Mouse (Mus musculus) kidney, postnatal 10 days (tissue): ENCODE measurements at regions not wholly inside any gene's neighbourhood (a gene's known extent, or its start where the extent isn't known, plus 50 kb on each side); places are given as distances from the start of the nearest gene placed in this dataset.

Experiments used
- DNase-seq: peaks from one replicate; pipeline ENCODE4 v3.0.0; 2021; ENCODE audit warnings: mixed read lengths

DNA sequence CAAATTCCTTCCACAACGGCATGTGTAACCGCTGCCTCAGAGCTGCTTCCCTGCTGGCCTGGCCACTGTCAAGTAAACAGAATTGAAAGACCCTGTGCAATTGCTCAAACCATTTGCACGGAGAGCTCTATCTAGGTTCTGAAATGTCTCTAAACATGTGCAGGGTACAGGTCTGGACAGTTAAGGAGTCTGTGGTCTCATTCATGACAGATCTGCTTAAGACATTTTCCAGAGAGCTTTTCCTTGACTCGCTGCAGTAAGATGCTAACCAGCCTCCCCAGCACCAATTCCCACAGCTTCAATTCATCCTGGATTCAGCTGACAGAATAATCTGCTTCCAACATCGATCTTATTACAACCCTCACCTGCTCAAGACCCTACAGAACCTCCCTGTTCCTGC, 235.1 kb upstream of the Mpped2 start:
- DNase-seq = no peak

DNA sequence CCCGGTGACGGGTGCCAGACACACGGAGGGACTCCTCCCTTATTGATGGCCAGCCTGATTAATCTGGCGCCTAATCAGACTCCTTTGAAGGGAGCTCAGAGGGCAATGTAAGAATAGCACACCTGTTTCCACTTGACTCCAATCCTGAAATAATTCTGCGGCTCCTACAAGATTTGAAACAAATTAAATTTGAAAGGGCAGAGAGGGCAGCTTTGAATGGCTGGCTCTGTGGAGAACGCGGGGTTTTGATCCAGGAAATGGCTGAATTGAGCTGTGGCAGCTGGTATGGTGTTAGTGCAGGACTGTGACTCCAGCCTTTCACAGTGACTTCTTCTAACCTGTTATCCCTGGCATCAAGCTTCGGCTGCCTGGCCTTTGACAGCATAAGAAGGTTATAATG, 232.0 kb upstream of the Mpped2 start:
- no peak for DNase-seq

DNA sequence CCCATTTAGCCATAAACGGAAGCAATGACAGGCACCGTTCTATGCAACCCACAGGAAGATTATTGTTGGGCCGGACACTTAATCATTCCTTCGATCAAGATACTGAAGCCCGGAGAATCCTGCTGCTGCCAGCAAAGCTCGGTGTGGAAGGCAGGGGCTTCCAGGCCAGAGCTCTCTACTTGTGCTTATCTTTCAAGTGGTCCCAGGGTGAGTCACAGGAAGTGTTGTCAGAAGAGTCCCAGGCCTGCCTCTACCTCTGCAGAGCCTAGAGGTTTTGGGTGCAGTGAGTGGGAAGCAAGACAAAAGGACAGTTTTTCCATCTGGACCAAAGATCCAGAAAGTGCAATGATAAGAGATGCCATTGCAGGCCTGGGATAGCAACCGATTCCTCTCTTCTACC, 231.6 kb upstream of the Mpped2 start:
- DNase-seq = no peak

DNA sequence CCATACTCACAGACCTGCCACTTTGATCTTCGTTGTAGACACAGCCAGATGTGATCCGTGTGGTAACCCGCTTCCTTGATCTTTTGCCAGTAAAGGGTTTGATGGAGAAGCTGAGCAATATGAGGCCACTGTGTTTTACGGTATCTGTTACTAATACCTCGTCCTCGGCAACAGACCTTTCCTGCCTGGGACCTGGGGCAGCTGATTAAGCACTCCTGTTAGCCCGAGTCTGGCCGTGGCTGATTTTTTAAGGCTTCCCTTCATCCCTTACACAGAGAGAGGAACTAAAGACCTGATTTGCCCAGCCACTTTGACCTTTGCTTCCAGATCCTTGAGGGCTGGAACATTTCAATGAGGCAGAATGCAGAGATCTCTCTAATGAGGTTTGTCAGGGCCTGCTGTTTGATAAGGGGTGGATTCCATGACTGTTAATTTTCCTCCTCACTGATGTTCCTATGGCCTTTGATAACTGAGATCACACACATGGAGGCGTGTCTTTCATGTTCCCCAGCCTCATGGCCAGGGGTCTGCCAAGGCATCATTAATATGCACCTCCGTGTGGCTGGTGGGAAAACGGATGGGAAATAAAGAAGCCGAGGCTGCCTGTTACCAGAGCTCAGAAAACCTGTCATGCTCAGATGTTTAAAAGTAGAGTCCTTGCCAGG, 231.0 kb upstream of the Mpped2 start:
- no peak for DNase-seq

DNA sequence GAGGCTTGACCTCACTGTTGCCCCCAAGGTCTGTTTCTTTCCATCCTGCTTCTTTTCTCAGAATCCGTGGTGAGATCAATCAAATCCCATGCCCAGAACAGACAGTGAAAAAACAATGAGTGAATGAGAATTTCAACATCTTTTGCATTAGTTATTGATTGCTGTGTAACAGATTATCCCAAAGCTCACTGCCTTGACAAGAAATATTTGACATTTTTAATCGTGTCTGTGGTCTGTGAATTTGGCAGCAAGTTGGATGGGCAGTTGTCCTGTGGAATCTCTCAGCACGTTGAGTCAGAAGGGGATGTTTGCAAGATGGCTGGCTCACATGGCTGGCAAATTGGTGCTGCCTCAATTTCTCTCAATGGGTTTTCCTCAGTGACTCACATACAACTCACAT, 228.0 kb upstream of the Mpped2 start:
- DNase-seq = no peak

DNA sequence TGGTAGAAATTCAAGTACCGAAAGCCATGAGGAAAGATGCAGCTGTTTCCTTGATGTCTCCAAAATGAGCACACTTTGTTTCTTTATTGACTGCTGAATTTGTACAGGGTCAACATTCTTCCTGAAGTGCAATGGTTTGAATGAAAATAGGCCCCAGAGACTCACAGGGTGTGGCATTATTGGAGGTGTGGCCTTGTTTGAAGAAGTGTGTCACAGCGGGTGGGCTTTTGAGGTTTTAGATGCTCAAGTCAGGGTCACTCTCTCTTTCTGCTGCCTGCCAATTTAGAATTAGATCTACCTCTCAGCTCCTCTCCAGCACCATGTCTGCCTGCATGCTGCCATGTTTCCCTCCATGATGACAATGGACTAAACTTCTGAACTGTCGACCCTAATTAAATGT, 227.2 kb upstream of the Mpped2 start:
- no peak for DNase-seq

DNA sequence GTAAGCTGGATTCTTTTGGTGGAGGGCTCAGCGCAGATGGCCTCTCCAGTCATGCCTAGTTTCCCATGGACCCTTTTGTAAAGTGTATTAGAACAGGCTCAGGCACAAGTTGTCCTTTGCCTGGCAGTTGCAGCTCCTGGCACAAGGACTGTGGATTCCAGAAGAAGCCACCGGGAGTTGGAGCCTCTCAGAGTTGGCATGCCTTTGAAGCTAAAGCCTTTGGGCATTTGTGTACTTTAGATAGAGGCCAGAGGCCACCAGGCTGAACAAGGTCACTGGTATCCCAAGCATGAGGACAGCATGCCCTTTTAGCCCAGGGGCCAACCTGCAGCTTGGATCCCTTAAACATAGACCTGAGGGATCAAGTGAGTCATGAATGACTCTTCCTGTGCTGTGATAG, 223.9 kb upstream of the Mpped2 start:
- DNase-seq = no peak

DNA sequence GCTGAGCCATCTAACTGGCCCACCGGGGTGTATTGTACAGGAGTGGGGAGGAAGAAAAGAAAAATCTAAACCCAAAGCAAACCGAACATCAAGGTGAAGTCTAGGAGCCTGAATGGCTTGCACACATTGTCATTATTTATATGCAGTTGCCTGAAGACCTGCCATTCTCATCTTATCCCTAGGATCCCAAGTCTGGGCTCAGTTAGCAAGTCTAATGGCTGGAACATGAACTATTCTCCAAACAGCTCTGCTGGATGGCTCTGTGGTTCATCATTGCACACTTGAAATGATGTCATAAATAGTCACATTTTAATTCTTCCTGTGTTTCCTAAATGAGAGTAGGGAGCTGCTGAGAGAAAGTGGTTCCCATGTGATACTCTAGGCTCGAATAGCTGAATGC, 219.6 kb upstream of the Mpped2 start:
- no peak for DNase-seq

DNA sequence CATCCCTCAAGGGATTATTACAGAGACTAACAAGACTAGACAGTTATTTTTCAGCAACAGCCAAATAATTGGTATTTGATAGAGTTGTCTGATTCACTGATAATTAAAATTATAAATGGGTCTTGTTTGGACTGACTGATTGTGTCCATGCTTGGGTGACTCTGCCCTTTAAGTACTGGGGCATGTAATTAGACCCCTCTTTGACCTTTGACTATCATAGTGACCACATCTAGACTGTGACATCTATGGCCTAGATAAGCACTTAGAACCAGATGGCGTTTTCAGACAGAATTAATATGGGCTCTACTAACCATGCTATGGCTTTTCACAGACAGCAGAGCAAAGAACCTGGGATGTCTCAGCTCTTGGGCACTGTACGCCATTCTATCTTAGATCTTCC, 215.1 kb upstream of the Mpped2 start:
- DNase-seq = no peak

DNA sequence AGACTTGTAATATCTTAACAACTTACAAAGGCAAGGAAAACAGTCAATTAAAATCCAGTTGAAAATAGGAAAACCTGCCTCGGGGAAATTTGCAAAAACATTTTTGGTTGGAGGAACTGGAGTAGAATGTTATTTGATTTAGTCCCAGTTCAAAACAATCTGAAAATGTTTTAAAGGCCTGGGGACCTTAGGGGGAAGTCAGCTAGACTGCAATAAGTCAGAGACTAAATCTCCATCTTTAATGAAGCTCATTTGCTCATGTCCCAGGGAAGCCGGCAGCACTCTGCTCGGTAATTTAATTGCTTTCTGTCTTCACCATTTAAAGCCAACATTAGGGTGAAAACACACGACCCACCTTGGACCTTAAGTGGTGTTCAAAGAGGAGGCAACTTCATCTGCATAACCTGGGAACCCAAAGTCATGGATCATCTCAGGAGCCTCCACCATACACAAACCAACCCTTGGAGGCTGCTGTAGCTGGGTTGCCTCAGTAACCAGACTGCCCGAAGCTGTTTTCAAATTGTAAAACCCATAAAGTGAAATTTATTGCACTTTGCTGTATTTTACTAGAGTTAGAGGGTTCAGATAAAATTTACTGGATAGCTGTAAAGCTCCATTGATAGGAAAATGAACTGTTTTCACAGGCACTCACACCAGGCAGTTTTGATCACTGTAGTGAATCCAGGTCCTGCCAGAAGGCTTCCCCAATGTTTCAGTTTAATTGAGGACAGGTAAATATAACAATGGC, 205.6 kb upstream of the Mpped2 start:
- no peak for DNase-seq

DNA sequence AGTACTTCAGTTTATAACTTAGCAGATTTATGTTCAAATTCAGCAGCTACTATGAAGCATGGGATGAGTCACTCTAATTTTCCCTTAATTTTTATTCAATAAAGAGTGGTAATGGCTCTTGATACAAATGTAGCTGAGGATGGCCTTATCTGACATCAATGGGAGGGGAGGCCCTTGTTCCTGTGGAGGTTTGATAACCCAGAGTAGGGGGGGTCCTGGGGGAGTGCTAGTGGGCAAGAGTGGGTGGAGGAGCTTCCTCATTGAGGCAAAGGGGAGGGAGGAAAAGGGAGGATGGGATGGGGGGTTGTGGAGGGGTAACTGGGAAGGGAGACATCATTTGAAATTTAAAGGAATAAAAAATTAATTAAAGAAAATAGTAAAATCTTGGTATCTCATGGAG, 194.3 kb upstream of the Mpped2 start:
- DNase-seq = no peak

DNA sequence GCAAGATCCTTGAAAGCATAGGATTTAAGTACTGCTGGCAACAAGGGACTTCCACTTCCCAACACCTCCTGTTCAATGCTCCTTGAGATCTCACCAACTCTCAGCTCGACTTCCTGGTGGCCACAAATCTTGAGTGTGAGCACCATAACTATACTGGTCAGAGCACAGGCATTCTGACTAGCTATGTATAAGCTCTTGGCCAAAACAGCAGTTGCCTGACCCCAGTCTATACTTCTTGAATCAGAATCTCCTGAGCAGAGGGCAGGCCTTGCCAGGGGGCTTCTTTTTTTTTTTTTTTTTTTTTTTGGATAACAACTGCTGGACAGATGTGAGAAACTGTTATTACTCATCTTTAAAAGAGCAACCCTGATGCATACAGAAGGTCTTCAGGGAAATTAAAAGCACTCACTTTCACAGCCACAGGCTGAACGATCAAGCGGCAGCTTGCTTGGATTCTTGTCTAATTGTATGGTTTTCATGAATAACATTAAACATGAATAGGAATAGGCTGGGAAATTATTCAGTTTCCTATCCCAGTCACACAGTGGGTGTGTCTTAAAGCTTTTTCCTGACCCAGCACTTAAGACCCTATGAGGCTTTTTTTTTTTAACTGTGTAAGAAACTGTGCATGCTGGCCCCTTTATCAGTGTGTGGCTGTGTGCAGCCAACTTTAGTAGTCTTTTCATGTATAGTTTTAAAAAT, 193.7 kb upstream of the Mpped2 start:
- no peak for DNase-seq

DNA sequence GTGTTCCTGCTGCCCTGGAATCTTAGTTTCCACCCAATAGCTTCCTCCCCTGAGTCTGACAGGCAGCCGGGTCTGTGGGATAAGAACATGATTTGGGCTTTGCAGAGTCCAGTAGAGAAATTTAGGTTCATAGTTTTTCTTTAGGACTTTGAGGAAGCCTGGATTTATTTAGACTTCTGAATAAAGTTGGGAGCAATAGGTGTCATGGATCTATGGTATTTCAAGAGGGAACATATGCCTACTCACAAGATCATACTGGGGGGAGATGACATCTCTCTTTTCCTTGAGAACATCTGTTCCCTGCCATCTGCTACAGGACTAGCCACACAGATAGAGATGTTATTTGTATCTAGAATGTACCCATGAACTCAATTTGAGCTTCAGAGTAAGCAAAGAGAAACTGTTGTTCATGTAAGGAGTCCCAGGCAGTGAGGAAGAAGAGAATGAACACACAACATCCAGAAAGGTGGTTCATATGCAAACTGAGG, 188.1 kb upstream of the Mpped2 start:
- no peak for DNase-seq

DNA sequence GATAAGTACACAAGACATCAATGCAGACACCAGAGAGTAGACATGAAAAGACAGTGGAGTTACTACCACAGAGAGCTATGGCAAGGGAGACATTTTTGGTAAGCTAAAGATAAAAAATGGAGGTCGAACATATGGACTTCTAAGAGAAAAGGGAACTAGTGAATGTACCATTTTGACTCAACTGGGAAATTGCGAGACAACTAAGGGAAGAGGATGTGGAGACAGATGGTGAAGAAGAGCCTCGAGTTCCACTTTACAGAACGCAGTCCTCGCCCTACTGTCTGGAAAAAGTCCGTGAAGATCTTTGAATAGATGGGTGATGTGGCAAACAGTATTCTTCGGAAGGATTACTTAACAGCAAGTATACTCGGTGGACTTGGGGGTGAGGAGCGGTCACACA, 181.2 kb upstream of the Mpped2 start:
- DNase-seq = no peak

DNA sequence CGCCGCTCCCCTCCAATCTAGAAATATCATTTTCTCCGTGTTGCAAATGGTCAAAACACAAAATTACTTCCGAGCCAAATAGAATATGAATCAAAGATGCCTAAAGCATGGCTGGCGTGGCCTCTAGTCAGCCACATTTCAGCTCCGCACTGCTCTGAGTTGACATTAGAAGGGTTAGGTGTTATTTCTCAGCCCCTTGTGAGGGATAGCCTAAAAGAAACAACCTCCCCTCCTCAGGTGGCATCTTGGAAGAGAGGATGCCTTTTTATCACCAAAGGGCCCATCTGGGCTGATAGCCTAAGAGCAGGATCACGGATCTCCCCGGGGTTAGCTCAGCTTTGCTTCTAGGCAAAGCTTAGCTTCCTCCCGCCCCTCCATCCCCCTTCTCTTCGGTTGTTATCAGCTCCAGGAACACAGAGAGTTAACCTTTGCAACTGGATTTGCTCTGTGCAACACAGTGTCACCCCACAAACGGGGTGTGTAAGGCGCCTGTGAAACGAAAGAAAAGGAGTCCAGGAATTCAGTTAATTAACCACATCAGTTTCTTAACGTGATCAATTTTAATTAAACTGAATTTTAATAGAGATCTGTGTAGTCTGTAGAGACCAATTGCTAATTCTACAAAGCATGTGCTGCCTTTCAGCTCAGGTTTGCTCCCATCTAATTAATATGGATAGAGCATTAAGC, 180.6 kb upstream of the Mpped2 start:
- DNase-seq = no peak

DNA sequence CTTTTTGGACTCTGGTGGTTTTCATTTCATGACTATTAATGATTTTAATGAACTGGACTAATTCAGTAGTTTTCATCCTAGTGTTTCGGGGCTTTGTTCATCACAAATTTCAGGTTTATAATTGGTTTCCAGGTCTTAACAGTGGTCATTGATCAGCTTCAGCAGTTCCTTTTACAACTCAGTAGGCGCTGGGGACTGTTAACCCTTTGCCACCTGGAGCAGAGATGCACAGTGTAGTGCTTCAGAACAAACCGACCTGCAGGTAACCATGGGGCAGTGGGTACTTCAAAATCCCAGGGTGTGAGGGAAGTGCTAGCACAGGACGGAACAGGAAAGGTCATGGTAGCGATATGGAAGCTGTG, 180.1 kb upstream of the Mpped2 start:
- DNase-seq = no peak

DNA sequence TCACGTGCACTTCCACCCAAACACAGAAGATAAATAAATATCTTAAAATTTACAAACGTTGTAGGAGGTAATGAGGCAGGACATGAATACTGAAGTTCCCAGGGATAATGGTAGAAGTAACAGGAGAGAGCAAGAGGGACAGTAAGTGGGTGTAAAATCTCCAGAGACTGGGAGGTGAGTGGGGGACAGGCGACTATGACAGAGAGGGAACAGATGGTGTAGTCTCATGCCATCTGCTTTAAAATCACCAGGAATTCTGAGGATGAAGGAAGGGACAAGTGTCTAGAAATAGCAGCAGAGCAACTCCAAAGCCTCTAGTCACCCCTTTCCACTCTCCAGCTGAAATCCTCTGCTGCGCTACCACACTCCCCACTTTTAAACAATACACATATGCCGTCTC, 175.8 kb upstream of the Mpped2 start:
- no peak for DNase-seq

DNA sequence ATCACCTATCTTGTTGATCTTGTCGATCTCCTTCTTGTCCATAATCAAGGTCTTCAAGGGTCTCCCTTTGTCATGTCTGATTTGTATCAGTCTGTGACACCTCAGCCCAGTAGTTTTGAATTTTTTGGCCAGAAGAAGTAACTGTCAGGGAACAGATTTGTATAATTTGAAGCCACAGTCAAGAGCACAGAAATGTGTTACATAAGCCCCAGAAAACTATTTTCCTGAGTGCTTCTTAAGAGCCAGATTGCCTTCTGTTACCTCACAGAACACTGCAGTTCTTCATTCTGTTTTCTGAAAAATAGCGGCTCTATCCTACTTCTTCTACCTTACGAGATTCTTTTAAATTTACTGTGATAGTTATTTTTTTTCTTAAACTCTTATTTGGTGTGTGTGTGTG, 170.1 kb upstream of the Mpped2 start:
- no peak for DNase-seq

DNA sequence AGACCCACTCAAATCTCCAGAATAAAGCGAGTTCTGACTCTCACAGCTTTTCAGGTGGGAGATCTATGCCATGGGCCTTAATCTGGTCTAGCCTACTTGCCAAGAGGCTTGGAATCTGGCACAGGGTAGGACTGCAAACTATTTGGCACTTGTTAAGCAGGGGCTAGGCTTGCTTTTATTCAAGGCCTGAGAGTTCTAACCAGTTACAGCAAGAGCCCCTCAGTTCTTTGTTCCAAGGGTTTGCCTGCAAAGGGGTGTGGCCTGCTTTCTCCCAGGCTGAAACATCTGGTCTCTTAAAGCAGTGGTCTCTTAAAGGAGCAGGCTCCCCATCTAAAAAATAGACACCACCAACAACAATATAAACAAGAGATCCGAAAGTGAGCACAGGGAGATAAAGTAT, 166.1 kb upstream of the Mpped2 start:
- no peak for DNase-seq

DNA sequence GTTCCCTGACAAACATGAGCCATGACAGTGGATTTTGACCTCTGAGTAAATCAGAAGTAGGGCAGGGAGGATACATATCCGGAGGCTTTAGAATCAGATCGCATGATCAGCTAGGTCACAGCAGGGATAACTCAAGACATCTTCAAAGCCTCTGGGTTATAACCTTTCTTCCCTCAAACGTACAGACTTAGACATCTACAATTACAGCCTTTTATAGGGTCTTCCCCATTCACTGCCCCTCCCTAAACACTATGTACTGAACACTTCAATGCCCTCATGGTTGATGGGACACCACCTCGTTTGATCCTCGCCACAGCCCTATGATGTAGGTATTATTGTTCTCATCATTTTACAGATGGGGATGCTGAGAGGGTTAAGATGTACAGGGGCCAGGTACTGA, 163.8 kb upstream of the Mpped2 start:
- DNase-seq = no peak

DNA sequence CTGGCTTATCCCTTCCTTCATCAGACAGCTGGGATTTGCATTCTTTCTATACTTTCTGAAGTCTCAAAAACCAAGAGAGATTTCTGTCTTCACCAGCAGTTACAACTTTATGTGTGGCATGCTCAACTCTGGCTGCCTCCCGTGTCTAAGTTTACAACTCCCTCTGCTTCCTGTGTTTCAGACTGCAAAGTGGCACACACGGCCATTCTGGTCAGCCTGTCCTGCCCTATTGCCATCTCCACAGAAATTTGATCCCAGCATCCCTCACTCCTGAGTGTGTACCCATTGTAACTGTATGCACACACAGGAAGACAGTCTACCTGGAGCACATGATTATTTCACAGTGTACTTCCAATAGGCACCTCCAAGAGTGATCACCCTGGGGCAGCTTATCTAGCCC, 163.3 kb upstream of the Mpped2 start:
- DNase-seq = no peak

DNA sequence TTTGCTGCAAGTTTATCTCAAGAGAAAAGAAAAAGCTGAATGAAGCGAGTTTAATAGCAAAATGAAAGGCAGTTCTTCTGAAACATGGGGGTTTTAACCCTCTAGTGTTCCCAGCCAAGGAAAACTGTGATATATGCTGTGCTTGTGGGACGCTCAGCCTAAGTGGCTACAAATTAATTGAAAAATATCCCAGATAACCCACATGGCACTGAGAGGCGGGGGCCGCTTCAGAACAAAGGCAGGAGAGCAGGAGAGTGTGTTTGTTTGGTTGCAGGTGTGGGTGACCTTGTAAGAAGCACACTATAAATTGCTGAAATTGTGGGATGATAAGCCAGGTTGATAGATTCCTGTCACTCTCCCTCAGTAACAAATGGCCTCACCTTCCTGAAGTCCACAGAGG, 154.7 kb upstream of the Mpped2 start:
- no peak for DNase-seq

DNA sequence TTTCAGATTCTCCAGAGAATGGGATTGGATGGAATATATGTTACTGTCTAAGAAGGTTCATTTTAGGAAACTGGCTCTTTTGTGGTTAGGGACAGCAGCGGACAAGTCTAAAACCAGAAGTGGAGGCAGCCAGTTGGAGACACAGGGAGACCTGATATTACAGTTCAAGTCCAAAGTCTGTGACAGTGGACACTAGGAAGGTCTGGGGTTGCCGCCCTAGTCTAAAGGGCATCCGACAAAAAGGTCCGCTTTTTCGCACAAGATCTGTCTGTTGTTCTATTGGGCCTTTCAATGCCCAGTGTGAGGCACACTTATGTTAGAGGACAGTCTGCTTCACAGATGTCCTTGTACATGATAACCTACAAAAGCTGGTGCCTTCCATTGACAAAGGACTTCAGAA, 152.9 kb upstream of the Mpped2 start:
- no peak for DNase-seq

DNA sequence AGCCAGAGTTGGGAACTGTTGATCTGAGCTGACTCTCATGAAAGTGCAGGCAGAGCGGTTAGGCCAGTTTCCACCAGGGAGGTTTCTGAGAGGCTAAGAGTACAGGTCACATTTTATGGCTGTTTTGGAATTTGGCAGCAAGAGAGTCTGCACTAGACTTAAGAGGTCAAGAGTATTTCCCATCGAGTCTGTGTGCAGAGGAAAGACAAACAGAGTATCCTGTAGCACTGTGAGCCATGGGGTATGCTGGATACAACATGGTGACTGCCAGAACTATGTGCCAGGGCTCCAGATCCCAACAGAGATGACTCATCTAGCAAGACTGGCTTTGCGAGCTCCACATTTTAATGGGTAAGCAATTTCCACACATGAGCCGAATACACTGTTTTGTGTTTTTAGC, 146.0 kb upstream of the Mpped2 start:
- peak; percentile 35 for DNase-seq
